Mouse (Mus musculus): Measurements from ENCODE around the gene Epha1.

Epha1 gene

DNA sequence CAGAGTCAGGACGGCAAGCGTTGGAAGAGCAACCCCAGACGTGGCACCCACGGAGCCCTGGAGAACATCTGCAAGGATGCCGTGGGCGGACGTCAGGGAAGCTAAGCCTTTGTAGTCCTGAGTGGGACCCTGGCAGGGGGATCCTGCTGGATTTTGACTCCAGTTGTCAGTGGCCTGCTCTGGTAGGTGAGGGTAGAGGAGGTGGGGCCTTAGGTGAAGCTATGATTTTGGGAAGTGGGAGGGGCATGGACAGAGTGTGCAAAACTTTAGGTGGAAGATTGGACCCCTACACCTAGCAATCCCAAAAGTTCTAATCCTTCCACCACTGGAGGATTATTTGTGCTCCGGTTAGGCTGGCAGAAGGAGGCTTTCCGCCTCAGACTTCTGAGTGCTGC, 650 bp downstream of the Epha1 start:
- DNase-seq = no peak

GRCm38 (mm10) chr6:42372001-42372400, 1.1 kb downstream of the Epha1 start:
- DNase-seq = no peak

DNA sequence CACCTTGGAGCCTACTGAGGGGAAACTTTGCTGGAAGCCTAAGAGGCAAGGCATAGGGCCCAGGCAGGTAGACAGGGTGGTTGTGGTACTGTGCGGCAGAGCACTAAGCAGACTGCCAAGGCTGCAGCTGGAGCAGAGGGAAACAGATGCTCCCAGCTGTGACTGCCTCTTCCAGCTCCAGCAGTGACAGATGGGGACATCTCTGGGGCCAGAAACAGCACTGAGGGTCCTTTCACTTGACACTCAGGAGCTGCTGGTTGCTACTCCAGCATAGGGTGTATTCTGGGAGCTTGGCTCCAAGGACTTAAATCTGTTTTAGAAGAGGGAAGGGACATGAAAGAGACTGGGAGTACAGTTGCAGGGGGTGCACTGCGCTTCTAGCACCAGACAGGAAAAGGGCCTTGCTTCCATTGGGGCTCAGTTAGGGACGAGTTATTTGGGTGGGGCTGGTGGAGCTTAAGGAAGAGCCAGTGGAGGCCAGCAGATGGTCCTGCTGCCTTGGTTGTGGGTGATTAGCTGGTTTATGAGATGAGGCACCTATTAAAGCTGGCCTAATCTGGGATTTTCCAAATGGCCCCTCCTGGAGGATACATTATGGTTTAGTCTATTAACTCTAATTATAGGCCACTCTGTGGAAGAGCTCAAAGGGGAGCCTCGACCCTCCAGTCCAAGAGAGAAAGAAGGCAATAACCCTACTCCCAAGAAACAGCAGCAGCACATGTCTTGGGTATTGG, 2.3 kb downstream of the Epha1 start:
- DNase-seq = no peak

- no peak for DNase-seq
Measured at GRCm38 (mm10) chr6:42369870-42370269, 3.2 kb downstream of the Epha1 start.

- DNase-seq = no peak
Measured at GRCm38 (mm10) chr6:42365215-42365614, 7.9 kb downstream of the Epha1 start.

DNA sequence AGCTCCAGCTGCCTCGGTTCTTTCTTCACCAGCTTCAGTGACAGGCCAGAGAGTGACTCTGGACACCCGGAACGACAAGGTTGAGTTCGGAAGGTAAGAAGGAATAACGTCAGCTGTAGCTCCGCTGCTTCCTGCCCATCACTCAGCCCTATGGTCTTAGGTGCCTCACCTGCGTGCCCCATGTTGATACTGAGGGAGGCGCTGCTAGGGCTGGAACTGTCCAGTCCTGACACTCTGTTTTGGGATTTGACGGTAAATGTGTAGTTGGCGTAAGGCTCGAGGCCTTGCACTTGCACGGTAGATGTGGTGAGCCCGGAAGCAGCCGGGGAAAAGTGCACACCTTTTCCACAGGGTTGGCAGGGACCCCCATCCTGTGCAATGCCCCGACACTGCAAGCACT, 8.5 kb downstream of the Epha1 start:
- DNase-seq = no peak

DNA sequence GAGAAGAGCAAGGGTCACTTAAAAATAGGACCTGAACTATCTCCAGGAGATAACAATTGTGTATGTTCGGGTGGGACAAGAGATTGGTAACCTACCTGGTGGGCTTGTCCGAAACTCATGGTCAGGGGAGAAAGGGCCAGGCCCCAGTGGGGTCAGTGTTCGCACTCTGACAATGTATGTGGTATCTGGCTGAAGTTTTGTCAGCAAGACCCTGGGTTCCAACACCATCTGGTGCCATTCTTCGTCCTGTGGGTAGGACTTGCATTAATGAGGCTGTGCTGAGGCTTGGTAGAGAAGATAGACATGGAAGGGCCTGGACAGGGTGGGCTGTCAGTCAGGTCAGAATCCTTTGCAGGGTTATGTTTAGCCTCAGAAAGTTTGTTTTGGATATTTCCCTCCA, 9.0 kb downstream of the Epha1 start:
- DNase-seq = no peak

GRCm38 (mm10) chr6:42362974-42363373, 10.1 kb downstream of the Epha1 start:
- DNase-seq = no peak

DNA sequence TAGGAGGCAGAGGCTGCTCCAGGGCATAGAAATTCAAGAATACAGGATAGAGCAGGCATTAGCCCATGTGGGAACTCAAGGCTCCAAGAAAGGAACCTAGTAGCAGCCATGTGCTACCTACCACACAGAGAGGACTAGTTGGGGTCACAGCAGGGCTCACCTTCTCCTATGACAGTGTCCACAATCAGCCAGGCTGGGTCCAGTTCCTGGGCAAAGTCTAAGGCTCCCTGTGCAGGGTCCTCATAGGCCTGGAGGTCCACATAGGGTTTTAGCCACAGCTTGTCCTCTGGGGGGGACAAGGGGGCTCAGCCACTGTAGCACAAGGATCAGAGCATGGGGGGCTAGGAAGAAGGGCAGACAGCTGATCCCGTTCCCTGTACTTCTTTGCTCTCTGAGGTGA, 10.6 kb downstream of the Epha1 start:
- DNase-seq = no peak

DNA sequence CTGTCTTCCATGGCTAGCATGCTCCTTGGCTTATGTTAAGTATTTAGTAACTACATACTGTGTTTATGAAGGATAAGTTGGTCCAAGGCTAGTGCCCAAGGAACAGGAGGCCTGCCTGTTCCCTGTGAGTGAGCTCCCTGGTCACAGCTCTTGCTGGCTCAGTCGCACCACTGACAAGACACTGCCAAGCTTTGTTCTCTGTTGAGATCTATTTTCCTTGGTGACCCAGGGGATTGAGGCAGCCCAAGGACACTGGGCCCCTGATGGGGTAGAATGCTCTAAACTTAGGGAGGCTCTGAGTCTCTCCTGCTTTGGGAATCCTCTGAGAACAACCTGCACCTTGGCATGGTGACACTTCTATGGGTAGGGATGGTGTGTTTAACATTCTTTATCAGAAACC, 11.0 kb downstream of the Epha1 start:
- DNase-seq = no peak

DNA sequence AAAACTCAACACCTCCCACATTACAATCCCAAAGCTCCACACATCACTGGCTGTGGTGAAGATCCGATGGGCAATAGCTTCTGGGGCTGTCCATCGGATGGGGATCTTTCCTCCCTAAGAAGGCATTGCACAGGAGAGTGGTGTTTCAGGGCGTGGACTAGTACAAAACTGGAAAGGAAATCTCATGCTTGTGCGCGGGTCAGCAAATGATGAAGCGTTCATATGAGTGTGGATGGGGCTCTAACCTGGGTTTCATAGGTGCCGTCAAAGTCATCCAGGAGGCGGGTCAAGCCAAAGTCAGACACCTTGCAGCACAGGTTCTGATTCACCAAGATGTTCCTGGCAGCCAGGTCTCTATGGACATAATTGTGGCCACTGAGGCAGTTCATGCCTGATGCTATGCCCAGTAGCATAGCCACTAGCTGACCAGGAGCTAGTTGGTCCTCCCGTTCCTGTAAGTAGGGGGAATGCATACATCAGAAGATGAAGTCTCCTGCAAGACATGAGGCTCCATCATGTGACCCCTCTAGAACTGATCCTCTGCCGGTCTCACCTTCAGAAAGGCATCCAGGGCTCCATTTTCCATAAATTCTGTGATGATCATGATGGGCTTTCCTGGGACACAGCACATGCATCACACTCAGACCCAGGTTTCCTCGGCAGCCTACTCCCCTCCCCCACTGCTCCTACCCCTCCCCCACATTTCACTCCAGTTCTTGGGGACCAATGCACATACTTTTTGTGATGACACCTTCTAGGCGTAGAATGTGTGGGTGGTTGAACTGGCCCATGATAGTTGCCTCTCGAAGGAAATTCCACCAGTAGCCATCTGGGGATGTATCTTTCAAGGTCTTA, 11.8 kb downstream of the Epha1 start:
- no peak for DNase-seq

- no peak for DNase-seq
Measured at GRCm38 (mm10) chr6:42360231-42360840, 12.7 kb downstream of the Epha1 start.

DNA sequence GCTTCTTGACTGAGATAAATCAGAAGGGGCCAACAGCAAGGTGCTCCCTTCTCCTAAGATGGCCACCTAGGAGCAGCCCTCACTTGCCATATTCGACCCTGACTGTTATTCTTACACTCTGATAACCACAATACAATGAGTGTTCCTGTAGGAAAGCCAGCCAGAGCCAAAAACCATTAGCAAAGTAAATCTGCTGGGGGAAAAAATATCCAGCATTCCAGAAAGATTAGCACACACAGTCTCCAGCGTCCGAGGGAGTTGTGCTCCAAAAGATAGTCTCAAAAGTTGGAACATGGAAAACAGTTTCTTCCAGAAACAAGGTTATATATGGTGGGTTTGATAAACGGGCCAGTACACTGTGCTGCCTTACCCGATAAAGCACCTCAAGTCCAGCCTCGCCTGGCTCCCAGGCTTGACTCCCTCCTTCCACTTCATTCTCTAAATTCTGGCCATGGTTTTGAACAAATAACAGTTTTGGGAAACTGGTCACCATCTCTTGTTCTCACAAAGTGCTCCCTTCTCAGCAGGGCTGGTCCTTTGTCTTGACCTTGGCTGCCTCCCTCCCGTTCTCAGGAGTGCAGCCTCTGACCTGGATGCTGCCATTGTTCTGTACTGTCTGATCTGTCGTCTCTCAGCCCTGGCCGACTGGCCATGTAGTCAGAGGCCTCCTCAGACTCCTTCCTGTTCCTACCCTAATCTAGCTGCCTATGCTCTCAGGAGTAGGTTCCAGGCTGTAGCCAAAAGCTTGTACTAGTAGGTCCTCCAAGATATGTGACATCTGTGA, 13.5 kb downstream of the Epha1 start:
- no peak for DNase-seq

DNA sequence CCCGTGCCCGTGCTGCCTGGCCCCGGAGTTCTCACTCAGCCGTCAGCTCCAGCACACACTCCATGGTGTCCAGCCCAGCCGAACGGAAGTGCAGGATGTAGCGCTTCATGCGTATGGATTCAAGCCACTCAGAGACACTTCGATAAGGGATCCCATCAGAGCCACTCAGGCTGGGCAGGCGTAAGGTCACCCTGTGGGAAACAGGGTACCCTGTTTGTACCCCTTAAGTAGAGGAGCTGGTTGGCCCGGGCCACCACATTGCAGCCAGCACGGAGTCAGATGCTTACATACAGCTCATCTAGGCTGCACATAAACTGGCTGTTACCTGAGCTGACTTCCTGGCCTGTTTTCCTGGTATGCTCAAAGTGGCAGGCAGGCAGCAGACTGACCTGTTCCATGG, 14.2 kb downstream of the Epha1 start:
- DNase-seq = no peak

DNA sequence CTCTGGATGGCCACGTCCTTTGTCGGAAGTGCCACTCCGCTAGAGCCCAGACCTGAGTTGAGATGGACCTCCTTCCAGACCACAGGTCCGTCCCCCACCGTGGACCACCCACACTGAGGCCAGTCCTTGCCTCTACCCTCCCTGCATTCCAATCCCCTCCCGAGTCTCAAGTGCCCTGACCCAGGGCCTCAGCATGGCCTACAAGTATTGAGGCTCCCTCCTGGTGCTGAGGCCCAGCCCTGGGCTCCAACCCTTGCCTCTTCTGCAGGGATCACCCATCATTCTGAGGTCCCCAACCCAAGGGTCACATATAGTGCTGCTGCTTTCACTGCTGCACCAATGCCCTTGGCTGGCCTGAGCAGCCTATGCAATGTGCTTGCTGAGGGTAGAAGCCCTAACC, 15.2 kb downstream of the Epha1 start:
- DNase-seq = no peak

DNA sequence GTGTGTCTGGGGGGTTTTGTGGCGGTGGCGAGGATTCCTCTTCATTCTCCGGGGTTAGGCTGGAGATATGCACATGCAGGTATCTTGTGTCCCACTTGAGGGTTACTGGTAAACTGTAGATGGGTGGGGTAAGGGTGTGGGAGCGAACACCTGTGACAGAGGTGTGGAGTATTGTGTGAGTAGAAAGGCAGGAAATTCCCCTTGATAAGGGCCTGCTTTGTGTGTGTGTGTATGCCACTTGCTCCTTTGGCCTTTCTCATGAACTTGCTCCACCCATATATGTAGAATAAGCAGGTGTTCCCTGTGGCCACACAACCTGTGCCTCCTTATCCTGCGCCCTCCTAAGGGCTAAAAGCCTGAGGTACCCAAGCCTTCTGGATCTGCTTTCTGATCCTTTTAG, 16.2 kb downstream of the Epha1 start:
- DNase-seq = no peak

DNA sequence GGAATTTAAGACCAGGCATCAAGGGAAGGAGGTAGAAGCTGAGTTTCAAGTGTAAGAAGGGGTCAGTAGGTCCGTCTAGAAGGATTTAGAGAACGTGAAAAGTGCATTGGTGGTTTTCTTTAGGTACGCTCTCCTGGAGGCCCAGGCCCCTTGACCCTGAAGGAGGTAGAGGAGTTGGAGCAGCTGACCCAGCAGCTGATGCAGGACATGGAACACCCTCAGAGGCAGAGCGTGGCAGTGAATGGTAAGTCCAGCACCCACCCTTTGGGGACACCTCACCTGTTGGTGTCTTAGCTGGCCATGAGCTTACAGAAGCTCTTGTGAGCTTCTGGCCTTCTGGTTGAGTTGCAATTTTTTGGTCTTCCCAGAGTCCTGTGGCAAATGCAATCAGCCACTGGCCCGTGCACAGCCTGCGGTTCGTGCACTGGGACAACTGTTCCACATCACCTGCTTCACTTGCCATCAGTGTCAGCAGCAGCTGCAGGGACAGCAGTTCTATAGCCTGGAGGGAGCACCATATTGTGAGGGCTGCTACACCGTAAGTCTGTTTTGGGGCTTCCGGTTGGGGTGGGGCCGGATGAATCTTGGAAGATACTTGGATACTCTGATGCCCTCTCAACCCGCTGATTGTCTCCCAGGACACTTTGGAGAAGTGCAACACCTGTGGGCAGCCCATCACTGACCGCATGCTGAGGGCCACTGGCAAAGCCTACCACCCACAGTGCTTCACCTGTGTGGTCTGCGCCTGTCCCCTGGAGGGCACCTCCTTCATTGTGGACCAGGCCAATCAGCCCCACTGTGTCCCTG, 17.1 kb downstream of the Epha1 start:
- no peak for DNase-seq

DNA sequence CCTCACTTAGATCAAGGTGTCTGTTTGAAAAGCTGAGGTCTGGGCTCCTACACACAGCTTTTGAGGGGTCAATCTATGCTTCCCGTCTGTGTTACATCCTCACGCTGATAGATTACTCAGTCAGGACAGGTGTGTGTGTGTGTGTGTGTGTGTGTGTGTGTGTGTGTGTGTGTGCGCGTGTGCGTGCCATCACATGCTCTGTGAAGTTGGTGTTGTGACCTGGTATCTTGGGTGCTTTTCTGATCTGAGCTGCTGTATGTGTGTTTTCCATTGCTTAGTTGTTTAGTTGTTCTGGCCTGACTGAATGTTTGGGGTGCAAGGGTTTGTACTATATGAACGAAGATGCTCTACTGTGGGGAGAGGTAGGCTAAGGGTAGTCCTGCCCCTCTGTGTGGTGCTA, 17.7 kb downstream of the Epha1 start:
- no peak for DNase-seq

- DNase-seq = no peak
Measured at GRCm38 (mm10) chr6:42354076-42355019, 18.7 kb downstream of the Epha1 start.

GRCm38 (mm10) chr6:42353180-42353579, 19.9 kb downstream of the Epha1 start:
- no peak for DNase-seq

- no peak for DNase-seq
Measured at GRCm38 (mm10) chr6:42352486-42352846, 20.6 kb downstream of the Epha1 start.

Data from cerebellum, adult 11 months (tissue).